Mouse (Mus musculus): ENCODE results near the gene Lima1.
"Not testable (repeated sequence)": the region's sequence is repeated elsewhere in the genome, so short reads cannot be mapped to it uniquely, and the experiment has no call there.

Gene Lima1

DNA sequence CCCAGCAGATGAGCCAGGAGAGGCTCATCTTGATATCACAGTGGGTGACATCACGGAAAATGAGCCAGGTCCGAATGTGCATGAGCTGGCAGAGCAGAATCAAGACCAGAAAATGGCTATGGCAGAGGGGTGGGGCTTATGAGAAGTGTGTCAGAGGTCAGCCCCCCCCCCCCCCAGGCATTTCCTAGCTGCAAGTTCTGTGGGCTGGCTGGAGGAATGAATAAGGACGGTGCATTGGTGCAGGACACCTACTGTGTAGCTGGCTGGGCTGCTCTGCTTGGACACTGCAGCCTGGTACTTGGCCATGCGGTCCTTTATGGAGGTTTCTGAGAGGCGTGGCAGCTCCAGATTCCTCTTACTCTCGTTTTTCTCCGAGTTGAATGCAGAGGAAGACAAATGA, 69.1 kb downstream of the Lima1 start:
- peak; percentile 36 for DNase-seq (ENCODE audit: low read depth, low spot score)

DNA sequence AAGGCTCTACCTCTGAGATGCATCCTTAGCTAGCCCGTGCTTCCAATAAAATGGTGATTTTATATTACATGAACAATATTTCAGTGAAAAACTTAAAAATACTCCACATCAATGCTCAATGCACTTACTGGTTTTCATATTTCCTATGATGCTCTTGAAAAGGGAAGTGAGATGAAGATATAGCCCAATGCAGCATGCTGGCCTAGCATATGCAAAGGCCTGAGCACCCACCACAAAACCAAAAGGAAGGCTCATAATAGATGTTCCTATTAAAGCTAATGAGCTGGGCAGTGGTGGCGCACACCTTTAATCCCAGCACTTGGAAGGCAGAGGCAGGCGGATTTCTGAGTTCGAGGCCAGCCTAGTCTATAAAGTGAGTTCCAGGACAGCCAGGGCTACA, 69.6 kb downstream of the Lima1 start:
- DNase-seq (ENCODE audit: low read depth, low spot score) = no peak

DNA sequence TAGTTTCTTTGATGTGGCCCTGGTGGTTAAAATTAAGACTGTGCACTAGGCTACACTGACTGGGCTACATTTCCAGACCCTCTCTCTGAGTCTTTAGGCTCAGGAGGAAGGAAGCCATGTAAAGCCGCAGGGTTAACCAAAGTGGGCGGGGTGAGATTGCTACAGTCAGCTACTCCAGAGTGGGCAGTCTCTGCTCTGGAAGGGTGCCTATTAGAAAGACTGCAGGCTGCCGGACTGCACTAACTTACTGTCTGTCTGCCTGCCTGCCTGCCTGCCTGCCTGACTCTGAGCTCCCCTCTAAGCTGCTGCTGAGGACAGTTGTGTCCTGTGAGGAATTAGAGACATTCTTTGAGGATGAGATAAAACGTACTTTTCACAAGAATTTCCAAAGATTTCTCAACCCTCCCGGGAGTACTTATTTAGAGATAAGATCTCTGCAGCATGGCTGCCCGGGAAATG, 72.0 kb downstream of the Lima1 start:
- DNase-seq (ENCODE audit: low read depth, low spot score) = no peak

DNA sequence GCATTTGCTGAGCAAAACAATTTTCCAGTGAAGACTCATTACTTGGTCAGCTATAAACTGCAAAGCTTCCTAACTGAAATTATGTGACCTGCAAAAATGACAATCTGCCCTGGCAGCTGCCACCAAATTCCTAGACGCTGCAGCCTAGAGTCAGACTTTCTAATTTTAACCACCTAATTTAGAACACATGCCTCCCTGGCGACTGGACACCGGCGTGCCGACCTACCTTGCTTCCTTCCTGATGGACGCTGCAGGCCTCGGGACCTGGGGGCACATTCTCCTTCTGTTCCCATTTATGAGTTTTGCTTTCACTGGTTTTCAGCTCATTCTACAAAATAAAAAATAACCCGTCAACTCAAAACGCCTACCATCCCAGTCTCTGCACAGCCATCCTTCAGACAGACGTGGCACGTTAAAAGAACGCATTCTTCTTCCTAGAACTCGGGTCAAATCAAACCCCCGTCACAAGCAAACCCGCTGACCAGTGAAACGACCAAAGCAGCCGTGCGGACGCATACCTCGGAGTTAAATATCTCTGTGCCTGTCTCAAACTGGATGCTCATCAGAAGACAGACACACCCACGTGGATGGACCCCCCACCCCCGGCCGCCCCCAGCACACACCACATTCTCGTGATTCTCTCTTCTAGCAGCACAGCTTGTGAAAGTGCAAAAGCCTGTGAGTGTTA, 73.2 kb downstream of the Lima1 start:
- no peak for DNase-seq (ENCODE audit: low read depth, low spot score)

DNA sequence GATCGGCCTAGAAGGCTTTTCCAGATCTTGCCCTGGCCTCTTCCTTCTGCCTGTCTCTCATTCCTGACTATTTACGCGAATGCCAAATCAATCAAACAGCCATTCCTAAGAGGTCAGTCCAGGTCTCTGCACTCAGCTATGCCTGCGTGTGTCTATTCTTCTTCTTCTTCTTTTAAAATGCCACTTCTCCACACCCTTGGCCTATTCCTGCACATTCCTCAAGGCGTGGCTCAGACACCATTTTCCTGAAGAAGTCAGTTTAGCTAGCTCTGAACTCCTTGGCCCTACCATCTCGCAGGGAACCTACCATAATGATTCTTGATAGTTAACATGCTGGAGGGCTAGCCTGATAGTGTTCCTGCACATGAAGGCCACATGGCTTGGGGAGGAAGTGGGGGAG, 75.5 kb downstream of the Lima1 start:
- peak; percentile 38 for DNase-seq (ENCODE audit: low read depth, low spot score)

DNA sequence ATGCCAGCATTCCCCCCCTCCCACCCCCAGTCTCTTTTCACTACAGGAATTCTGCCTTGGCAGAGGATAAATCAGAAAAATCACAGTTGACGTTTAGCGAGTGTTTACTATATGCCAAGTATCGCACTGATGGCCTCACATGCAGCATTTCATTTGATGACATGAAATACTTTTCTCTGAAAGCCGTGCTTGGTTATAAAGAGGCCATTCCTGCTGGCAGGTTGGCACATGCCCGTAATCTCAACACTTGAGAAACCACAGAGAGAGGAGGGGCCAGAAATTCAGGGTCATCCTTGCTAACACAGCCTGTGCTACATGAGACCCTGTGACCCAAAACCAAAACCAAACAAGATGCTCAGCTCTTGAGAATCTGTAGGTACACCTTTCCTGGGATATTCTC, 77.4 kb downstream of the Lima1 start:
- no peak for DNase-seq (ENCODE audit: low read depth, low spot score)

DNA sequence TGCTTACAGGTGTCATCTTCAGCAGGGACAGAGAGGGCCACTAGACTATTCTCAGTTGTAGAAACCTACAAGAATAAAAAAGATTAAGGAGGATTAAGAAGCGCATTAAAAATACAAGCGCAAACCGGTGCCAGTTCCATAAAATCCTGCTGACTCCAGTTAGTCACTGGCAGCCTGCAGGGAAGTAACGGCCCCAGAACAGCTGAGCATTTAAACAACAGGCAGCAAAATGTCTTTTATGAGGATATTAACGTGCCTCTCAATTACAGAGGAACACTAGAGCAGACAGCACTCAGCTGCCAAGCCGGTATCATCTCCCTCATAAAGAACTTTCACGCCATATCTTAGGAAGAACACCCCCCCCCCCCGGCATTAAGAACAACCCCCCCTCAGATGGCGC, 78.5 kb downstream of the Lima1 start:
- no peak for DNase-seq (ENCODE audit: low read depth, low spot score)

DNA sequence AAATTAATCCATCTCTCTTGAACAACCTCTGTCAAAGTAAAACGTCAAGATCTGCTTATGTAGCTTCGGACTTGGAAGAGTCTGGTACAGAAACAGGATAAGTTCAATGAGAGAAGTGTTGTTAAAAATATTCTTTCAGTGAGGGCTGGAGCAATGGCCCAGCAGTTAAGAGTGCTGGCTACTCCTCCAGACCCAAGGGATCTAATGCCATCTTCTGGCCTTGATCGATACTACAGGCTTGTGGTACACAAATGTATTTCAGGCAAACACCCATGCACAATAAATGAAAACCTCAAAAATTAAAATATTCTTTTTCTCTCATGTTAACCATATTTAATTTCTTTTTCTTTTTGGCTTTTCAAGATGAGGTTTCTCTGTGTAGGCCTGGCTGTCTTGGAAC, 79.2 kb downstream of the Lima1 start:
- DNase-seq (ENCODE audit: low read depth, low spot score) = peak; percentile 59

DNA sequence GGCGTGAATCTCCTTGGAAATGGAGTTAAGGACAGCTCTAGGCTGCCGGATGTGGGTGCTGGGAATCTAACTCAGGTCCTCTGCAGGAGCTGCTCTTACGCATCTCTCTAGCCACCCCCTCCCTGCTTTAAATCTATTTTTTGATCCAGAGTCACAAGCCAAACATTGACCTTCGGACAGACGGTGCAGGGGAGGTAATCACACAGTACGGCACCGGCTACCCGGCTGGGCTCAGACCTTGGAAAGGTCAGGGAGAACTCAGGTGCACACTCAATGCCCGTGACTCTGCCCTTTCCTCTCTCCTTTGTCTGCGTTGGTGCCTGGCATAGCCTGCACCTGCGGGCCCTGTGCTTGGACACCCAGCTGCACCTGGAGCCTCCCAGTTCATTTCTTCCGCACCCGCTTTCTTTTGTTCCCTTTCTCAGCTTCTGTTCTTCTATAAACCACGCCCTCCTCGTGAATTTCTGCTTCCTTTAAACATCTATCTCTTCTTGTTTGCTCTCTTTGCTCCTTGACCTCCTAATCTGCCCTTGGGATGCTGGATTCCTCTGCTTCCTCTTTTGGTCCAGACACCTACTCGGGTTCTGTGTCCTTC, 82.9 kb downstream of the Lima1 start:
- DNase-seq (ENCODE audit: low read depth, low spot score) = peak; percentile 36

DNA sequence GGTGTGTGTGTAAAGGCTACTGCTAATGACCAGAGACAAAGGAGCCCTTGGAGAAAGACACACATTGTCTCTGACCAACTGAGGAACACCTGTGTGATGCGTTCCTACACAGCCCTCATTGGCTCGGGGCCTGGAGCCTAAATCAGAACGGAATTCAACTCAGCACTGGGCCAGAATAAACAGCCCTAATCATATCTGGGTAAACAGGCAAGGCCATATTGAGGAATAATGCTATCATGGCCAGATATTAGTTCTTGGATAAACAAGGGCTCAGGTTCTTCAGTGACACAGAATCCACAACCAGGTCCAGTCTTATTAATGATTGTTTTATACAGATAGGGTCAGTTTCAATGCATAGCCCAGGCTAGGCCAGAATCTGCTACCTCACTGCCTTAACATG, 84.3 kb downstream of the Lima1 start:
- no peak for DNase-seq (ENCODE audit: low read depth, low spot score)

DNA sequence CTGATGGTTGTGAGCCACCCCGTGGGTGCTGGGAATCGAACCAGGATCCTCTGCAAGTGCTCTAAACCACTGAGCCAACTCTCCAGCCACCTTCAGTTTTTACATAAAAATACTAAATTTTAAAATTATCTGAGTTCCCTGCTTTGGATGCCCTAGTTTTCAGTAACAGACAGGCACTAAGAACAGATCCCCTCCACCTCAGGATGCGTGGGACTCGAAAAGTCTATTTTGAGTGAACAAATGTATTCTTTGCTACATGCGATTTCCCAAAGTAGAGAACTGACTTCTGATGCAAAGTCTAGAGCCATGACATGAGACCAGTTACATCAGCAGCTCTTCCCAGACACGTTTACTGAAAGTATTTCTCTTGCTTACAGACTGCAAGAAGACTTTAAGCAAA, 84.8 kb downstream of the Lima1 start:
- DNase-seq (ENCODE audit: low read depth, low spot score) = no peak

DNA sequence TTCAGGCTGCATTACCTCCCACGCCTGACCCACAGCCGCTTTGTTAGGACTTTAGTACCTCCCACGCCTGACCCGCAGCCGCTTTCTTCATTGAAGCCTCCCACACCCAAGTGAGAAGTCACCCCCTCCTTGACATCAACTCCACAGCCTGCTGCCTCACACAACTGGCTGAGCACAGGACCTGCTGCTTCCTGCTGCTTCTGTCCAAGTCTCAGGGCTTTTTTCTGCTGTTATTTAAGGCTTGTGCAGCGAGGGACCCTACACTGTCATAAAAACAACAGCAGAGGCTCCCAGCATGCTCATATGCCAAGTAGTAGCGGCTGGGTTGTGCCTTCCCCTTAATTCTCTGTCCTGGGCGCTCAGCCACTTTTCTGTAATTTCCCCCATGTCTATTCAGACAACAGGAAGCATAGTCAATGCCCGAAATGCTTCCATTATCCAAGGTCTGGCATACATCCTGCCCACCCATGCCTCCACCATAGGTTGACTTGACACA, 87.6 kb downstream of the Lima1 start:
- no peak for DNase-seq (ENCODE audit: low read depth, low spot score)

DNA sequence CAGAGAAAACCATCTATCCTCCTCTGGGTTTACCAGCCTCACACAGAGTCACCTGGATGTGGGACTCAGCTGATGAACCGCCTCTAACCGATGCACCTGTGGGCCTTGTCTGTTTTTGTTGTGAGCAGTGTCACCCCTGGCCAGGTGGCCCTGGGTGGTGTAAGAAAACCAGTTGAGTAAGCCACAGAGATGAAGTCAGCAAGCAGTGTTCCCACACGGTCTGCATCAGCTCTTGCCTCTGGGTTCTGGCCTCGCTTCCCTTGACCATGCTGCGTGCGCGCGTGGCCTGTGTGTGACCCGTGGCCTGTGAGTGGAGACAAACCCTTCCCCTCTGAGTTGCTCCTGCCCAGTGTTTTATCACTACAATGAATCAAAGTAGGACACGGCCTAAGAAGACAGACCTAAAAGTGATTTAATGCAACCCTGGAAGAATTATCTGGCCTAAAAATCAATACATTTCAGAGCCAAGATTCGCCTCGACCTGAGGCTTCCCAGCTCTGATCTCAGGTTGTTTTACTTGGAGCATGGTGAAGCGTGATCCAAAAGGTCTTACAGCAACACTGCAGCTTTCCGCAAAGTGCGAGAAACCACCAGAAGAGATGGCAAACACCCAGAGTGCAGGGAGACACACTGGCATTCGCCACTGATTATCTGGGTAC, 96.5 kb downstream of the Lima1 start:
- no peak for DNase-seq (ENCODE audit: low read depth, low spot score)

DNA sequence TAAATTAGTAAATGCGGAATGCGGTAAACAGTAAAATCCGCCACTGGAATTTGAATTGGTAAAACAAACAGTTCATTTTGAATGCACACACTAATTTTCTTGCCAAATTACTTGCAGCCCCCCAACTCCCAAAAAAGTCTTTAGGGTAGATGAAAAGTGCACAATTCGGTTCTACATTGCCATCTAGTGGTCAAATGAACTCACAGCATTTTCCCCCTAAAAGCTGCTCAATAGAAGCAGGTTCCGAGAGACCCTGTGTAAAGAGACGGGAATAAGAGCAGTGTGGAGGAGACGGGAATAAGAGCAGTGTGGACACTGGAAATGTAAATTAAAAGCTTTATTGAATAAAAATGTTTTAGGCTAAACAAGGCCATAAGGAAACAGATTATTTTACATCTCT, 97.1 kb downstream of the Lima1 start:
- DNase-seq (ENCODE audit: low read depth, low spot score) = peak; percentile 70

DNA sequence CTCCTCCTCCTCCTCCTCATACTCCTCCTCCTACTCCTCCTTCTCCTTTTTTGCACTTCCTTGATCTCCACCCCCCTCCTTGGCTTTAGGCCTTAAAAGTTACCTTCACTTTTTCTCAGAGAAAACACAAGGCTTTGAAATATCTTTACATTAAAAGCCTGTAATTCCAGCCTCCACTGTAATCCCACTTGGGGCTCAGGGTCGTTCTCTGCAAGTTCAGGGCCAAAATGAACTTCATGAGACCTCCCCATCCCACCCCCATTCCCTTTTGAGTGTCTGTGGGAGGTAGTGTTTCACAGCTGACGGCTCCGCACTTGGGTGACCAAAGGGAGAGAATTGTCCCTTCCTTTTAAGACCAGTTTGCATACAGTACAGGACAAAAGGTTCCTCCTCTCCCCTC, 102.3 kb downstream of the Lima1 start:
- no peak for DNase-seq (ENCODE audit: low read depth, low spot score)

DNA sequence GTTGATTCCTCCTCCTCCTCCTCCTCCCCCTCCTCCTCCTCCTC, 102.6 kb downstream of the Lima1 start, which contains the start of gene Cers5:
Gene Cers5 (minus strand): TSS at position 5 of the 44 bp plus-strand sequence.
- DNase-seq (ENCODE audit: low read depth, low spot score) = not testable (repeated sequence)

DNA sequence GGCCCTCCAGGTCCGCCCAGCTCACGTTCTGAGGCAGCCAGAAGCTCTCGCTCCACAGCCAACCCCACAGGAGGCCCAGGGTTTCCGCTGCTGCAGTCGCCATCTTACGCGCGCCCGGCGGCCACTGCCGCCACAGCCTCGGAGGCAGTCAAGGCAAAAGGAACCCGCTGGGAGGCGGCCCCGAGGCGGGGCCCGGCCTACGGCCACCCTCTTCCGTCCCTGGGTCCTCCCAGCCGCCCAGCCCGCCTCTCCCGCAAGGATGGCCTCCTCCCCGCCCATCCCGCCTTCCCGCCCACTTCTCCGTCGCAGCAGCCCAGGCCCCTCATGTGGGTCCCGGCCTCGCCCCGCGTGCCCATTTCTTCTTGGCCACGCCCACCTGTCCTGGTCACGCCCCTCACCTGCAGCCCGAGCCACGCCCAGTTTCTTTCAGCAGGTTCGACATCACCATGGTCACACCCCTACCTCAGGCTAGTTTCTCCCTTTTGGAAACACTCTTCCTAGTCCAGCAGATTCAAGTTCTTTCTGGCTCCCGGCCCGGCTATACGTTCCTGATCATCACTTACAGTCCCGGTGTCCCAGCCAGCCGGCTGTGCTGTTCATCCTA, 102.9 kb downstream of the Lima1 start:
- peak; percentile 98 for DNase-seq (ENCODE audit: low read depth, low spot score)

DNA sequence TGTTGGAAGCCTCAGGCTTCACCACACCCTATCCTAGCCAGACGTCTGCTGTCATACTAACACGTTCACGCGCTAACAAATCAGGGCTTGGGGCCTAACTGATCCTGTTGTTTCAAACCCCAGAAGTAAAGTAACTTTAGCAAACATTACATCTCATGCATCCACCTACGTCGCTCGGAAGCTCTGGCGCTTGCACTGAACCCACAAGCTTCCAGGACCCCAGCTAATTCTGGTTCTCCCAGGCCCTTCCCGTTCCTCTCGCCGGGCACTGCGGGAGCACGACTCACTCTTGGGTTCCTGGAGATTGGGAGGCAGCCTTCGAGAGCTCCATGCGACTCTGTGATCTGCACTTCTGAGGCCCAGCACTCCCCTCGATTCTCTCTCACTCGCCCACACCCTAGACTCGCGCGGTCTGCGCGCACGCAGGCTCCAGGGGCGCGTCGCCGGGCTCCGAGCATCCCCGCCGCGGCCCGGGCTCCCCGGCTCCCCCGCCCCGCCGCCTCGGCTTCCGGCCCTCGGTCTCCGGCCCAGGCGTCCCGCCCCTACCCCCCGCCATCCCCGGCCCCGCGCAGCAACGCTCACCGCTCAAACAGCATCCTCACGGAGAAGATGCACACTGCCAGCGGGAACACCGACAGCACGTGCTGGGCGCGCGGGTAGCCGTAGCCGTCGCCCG, 103.5 kb downstream of the Lima1 start:
- peak; percentile 46 for DNase-seq (ENCODE audit: low read depth, low spot score)

DNA sequence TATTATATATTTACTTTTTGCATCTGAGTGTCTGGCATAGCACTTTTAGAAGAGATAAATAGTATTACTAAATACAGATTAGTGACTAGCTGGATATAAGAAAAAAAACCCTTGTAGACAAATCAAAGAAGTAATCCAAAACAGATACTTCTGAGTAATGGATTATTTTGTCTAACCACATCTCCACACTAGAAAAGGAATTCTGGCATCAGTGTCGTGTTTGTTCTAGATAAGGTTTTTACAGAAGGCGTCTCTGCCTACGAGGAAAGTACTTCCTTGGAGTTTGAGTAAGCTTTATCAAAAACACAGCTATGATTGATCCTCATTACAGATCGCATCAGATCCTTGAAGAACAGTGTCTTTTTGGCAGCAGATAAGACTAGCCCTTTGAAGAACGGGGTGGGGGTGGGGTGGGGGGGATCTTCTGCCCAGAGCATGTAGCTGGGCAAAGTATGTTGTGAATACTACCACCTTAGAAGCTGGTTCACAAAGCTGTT, 104.2 kb downstream of the Lima1 start:
- no peak for DNase-seq (ENCODE audit: low read depth, low spot score)

DNA sequence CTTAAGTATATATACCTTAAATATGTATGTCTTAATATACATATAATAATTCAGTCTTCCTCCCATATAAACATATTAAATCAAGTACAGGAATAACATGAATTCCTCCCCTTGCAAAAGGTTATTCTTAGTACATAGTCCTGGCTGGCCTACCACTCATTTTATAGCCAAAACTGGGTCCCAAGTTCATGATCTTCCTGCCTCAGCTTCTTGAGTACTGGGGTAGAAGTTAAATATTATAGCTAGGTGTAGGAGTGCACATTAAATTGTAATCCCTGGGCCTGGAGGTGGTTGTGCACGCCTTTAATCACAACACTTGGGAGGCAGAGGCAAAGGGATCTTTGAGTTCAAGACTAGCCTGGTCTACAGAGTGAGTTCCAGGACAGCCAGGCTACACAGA, 106.5 kb downstream of the Lima1 start:
- DNase-seq (ENCODE audit: low read depth, low spot score) = no peak

DNA sequence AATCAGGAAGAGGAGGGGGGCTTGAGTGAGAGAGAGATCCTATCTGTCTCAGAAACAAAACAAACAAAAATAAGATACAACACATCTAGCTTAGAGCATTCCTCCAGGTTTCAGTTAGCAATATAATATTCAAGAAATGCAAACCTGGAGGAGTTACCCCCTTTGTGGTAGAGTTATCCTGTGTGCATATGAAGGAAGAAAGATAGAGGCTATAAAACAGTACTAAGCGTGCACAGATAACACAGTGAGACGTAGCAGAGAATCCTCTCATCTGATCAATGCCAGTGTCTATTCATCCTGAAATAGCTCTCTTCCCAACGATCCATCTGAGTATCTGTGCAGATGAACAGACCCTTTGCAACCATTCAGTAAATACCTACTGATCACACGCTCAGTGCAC, 107.8 kb downstream of the Lima1 start:
- DNase-seq (ENCODE audit: low read depth, low spot score) = no peak

DNA sequence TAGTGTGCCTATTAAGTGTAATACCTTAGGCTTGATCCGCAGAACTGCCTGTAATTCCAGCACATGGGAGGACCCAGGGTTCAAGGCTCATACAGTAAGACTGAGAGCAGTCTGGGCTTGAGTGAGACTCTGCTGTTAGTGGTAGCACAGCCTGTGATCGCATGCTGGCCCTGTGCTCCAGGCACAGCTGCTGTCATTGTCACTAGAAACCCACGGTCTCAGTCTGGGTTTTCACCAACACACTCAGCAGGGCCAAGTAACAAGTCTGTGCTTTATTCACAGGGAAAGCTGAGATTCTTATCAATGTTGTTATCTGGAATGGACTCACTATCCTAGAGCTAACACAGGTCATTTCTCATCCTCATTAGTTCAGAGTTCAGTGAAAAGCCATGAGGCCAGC, 121.1 kb downstream of the Lima1 start:
- DNase-seq (ENCODE audit: low read depth, low spot score) = no peak

All from ES-CJ7 (cell line).